Mouse (Mus musculus): ENCODE results near the gene Blm.

- TF ChIP-seq POLR2A (IDR thresholded peaks at IDR 0.05; ENCODE audit: borderline replicate concordance, control insufficient read depth, low read depth, low read length) (no peak), CTCF (IDR thresholded peaks at IDR 0.05; ENCODE audit: control insufficient read depth, insufficient read depth, low read length) (no peak)
These were observed 73.0 kb downstream of the Blm start for GRCm38 (mm10) chr7:80461891-80462290.
